Mouse (Mus musculus): ENCODE measurements around the gene Dnajb5.

- TF ChIP-seq POLR2A (IDR thresholded peaks at IDR 0.05; ENCODE audit: insufficient read depth, low read depth, low read length), result no peak
- TF ChIP-seq CTCF (IDR thresholded peaks at IDR 0.05; ENCODE audit: insufficient read depth, low read depth, low read length), result no peak
Measured at GRCm38 (mm10) chr4:43004951-43005350, 55.3 kb downstream of the Dnajb5 start.
